Mouse (Mus musculus): ENCODE measurements at regions not wholly inside any gene's neighbourhood (a gene's known extent, or its start where the extent isn't known, plus 50 kb on each side); places are given as distances from the start of the nearest gene placed in this dataset.
"Not testable (repeated sequence)": the region's sequence is repeated elsewhere in the genome, so short reads cannot be mapped to it uniquely, and the experiment has no call there.

GRCm38 (mm10) chr12:114285082-114285481, 741.4 kb downstream of the Adam6a start:
- no peak for DNase-seq (ENCODE audit: low spot score)

GRCm38 (mm10) chr12:114287041-114287440, 743.3 kb downstream of the Adam6a start:
- no peak for DNase-seq (ENCODE audit: low spot score)

- no peak for DNase-seq (ENCODE audit: low spot score)
Observed at GRCm38 (mm10) chr12:114291083-114291482, 747.4 kb downstream of the Adam6a start.

GRCm38 (mm10) chr12:114299771-114300170, 756.1 kb downstream of the Adam6a start:
- DNase-seq (ENCODE audit: low spot score), result no peak

- no peak for DNase-seq (ENCODE audit: low spot score)
Observed at GRCm38 (mm10) chr12:114301728-114302127, 758.0 kb downstream of the Adam6a start.

GRCm38 (mm10) chr12:114332552-114332951, 788.8 kb downstream of the Adam6a start:
- no peak for DNase-seq (ENCODE audit: low spot score)

- no peak for DNase-seq (ENCODE audit: low spot score)
Observed at GRCm38 (mm10) chr12:114366276-114366675, 822.6 kb downstream of the Adam6a start.

- DNase-seq (ENCODE audit: low spot score), result peak; percentile 9
Observed at GRCm38 (mm10) chr12:114378696-114379350, 835.1 kb downstream of the Adam6a start.

- no peak for DNase-seq (ENCODE audit: low spot score)
Observed at GRCm38 (mm10) chr12:114391447-114391846, 847.7 kb downstream of the Adam6a start.

- DNase-seq (ENCODE audit: low spot score), result no peak
Observed at GRCm38 (mm10) chr12:114406206-114406605, 862.5 kb downstream of the Adam6a start.

- DNase-seq (ENCODE audit: low spot score), result no peak
Observed at GRCm38 (mm10) chr12:114434529-114434928, 890.8 kb downstream of the Adam6a start.

- DNase-seq (ENCODE audit: low spot score), result no peak
Observed at GRCm38 (mm10) chr12:114462037-114462436, 918.3 kb downstream of the Adam6a start.

GRCm38 (mm10) chr12:114462566-114462965, 918.9 kb downstream of the Adam6a start:
- DNase-seq (ENCODE audit: low spot score), result no peak

- no peak for DNase-seq (ENCODE audit: low spot score)
Observed at GRCm38 (mm10) chr12:114468857-114469256, 925.1 kb downstream of the Adam6a start.

- DNase-seq (ENCODE audit: low spot score), result not testable (repeated sequence)
Observed at GRCm38 (mm10) chr12:114472678-114473077, 929.0 kb downstream of the Adam6a start.

- DNase-seq (ENCODE audit: low spot score), result no peak
Observed at GRCm38 (mm10) chr12:114478741-114479140, 935.0 kb downstream of the Adam6a start.

GRCm38 (mm10) chr12:114493500-114494031, 949.9 kb downstream of the Adam6a start:
- DNase-seq (ENCODE audit: low spot score), result not testable (repeated sequence)

GRCm38 (mm10) chr12:114495741-114496140, 952.0 kb downstream of the Adam6a start:
- DNase-seq (ENCODE audit: low spot score), result no peak

- DNase-seq (ENCODE audit: low spot score), result no peak
Observed at GRCm38 (mm10) chr12:114513143-114513542, 969.4 kb downstream of the Adam6a start.

GRCm38 (mm10) chr12:114542094-114542493, 998.4 kb downstream of the Adam6a start:
- DNase-seq (ENCODE audit: low spot score), result not testable (repeated sequence)

- DNase-seq (ENCODE audit: low spot score), result not testable (repeated sequence)
Observed at GRCm38 (mm10) chr12:114544931-114545330, 1001.2 kb downstream of the Adam6a start.

GRCm38 (mm10) chr12:114562440-114562839, 1018.7 kb downstream of the Adam6a start:
- DNase-seq (ENCODE audit: low spot score), result no peak

- DNase-seq (ENCODE audit: low spot score), result no peak
Observed at GRCm38 (mm10) chr12:114562978-114563377, 1019.3 kb downstream of the Adam6a start.

- no peak for DNase-seq (ENCODE audit: low spot score)
Observed at GRCm38 (mm10) chr12:114563683-114564082, 1020.0 kb downstream of the Adam6a start.

All from ovary, postnatal 14 days (tissue).